Mouse (Mus musculus): ENCODE measurements around the gene Rhobtb1. TPM values are rescaled to one million over a fixed set of nuclear protein-coding genes. Genes with fewer than 3 reads are reported as not detected.
A peak's percentile ranks its signal among the peaks of the same experiment; 100 is the strongest.

Rhobtb1 gene
- total RNA-seq, 2 experiments from 2014 or later = 18.5 to 18.8 TPM

GRCm38 (mm10) chr10:69210006-69210405, 58.8 kb downstream of the Rhobtb1 start:
- DNase-seq (ENCODE audit: low spot score in 2 of 2) = no peak

GRCm38 (mm10) chr10:69210659-69211058, 59.4 kb downstream of the Rhobtb1 start:
- DNase-seq (ENCODE audit: low spot score in 2 of 2) = no peak

GRCm38 (mm10) chr10:69211560-69211959, 60.3 kb downstream of the Rhobtb1 start:
- DNase-seq (ENCODE audit: low spot score in 2 of 2) = peak in 1 of 2 experiments; percentile 33

- no peak for DNase-seq (ENCODE audit: low spot score in 2 of 2)
Observed at GRCm38 (mm10) chr10:69211976-69212375, 60.7 kb downstream of the Rhobtb1 start.

GRCm38 (mm10) chr10:69212542-69213440, 61.6 kb downstream of the Rhobtb1 start, which contains the start of gene A930033H14Rik:
TSS of gene A930033H14Rik (minus strand) at chr10:69213098.
- peak; percentile 66 to 78 for DNase-seq (ENCODE audit: low spot score in 2 of 2)

GRCm38 (mm10) chr10:69213451-69213877, 62.2 kb downstream of the Rhobtb1 start:
- no peak for DNase-seq (ENCODE audit: low spot score in 2 of 2)

GRCm38 (mm10) chr10:69213986-69214385, 62.8 kb downstream of the Rhobtb1 start:
- no peak for DNase-seq (ENCODE audit: low spot score in 2 of 2)

- no peak for DNase-seq (ENCODE audit: low spot score in 2 of 2)
Observed at GRCm38 (mm10) chr10:69217127-69217690, 66.0 kb downstream of the Rhobtb1 start.

- DNase-seq (ENCODE audit: low spot score in 2 of 2) = no peak
Observed at GRCm38 (mm10) chr10:69218458-69219288, 67.4 kb downstream of the Rhobtb1 start.

- DNase-seq (ENCODE audit: low spot score in 2 of 2) = no peak
Observed at GRCm38 (mm10) chr10:69219289-69219626, 68.0 kb downstream of the Rhobtb1 start.

GRCm38 (mm10) chr10:69220296-69220695, 69.1 kb downstream of the Rhobtb1 start:
- no peak for DNase-seq (ENCODE audit: low spot score in 2 of 2)

GRCm38 (mm10) chr10:69221148-69221547, 69.9 kb downstream of the Rhobtb1 start:
- no peak for DNase-seq (ENCODE audit: low spot score in 2 of 2)

GRCm38 (mm10) chr10:69221955-69222354, 70.7 kb downstream of the Rhobtb1 start:
- no peak for DNase-seq (ENCODE audit: low spot score in 2 of 2)

GRCm38 (mm10) chr10:69223232-69223631, 72.0 kb downstream of the Rhobtb1 start:
- DNase-seq (ENCODE audit: low spot score in 2 of 2) = no peak

GRCm38 (mm10) chr10:69224276-69224675, 73.0 kb downstream of the Rhobtb1 start:
- no peak for DNase-seq (ENCODE audit: low spot score in 2 of 2)

- DNase-seq (ENCODE audit: low spot score in 2 of 2) = no peak
Observed at GRCm38 (mm10) chr10:69225471-69225870, 74.2 kb downstream of the Rhobtb1 start.

- no peak for DNase-seq (ENCODE audit: low spot score in 2 of 2)
Observed at GRCm38 (mm10) chr10:69225951-69226350, 74.7 kb downstream of the Rhobtb1 start.

- DNase-seq (ENCODE audit: low spot score in 2 of 2) = no peak
Observed at GRCm38 (mm10) chr10:69237185-69237584, 86.0 kb downstream of the Rhobtb1 start.

- DNase-seq (ENCODE audit: low spot score in 2 of 2) = no peak
Observed at GRCm38 (mm10) chr10:69237781-69238180, 86.5 kb downstream of the Rhobtb1 start.

- no peak for DNase-seq (ENCODE audit: low spot score in 2 of 2)
Observed at GRCm38 (mm10) chr10:69238311-69238710, 87.1 kb downstream of the Rhobtb1 start.

- DNase-seq (ENCODE audit: low spot score in 2 of 2) = no peak
Observed at GRCm38 (mm10) chr10:69240530-69240929, 89.3 kb downstream of the Rhobtb1 start.

- no peak for DNase-seq (ENCODE audit: low spot score in 2 of 2)
Observed at GRCm38 (mm10) chr10:69245151-69245550, 93.9 kb downstream of the Rhobtb1 start.
